In the genomic region with DNA sequence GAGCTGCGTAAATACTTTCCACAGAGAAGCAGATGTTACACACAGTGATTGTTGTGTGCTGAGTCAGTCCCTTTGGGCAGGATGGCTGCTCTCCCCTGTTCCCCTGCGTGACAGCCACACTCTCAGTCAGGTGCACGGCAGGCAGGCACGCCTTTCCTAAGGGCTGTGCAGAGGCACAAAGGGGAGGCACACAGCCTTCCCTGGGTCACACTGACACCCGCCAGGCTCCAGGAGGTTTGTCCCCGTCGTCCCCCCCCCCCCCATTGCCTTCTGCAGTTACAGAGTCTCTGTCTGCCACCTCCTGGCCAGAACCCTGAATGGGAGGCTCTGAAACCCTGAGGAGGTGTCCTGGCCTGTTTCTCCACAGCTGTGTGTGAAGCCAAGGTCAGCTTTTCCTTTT, we compare ENCODE assay signal across 8 mouse cellular contexts.
A peak's percentile ranks its signal among the peaks of the same experiment; 100 is the strongest.
DNase-seq lines count a peak whose midpoint lies in the region; ATAC-seq lines count a peak whose summit lies in the region.

No protein-coding gene starts in this region.

- peak; percentile 90 for DNase-seq in heart, adult 11 months
- peak; percentile 15 to 22 for DNase-seq in right cerebral cortex, adult 2 months (ENCODE audit: low spot score in 2 of 2)
- no peak for DNase-seq in right cerebral cortex, postnatal 14 days
- DNase-seq in embryonic facial prominence, embryonic 11.5 days (ENCODE audit: low spot score): peak; percentile 52
- DNase-seq in frontal cortex, postnatal 25 days (ENCODE audit: low spot score in 2 of 2): no peak
- no peak for DNase-seq in urinary bladder, adult 2 months (ENCODE audit: low spot score)

- peaks cover 18% of the 10 kb centered on the region for H3K27me3 ChIP-seq in heart, embryonic 11.5 days (ENCODE audit: control insufficient read depth, insufficient read depth, low read length)
- no peaks in the 10 kb centered on the region for H3K27me3 ChIP-seq in embryonic facial prominence, embryonic 11.5 days (ENCODE audit: control insufficient read depth, insufficient read depth, low read length)
- H3K27me3 ChIP-seq in limb, embryonic 12.5 days: peaks cover 21% of the 10 kb centered on the region

- H3K27ac ChIP-seq in heart, embryonic 11.5 days (ENCODE audit: low read depth, low read length): no peak overlapping the region
- H3K27ac ChIP-seq in embryonic facial prominence, embryonic 11.5 days (replicated peaks; ENCODE audit: low read depth, low read length): no peak overlapping the region
- H3K27ac ChIP-seq in limb, embryonic 12.5 days: no peak overlapping the region

- WGBS in heart, embryonic 11.5 days (ENCODE audit: insufficient replicate concordance): 31% methylated on average over 7 of the region's 7 CpGs
- 22% methylated on average over 7 of the region's 7 CpGs for whole genome bisulfite sequencing in embryonic facial prominence, embryonic 11.5 days
- 34% methylated on average over 7 of the region's 7 CpGs for WGBS in limb, embryonic 12.5 days

- ATAC-seq in heart, embryonic 11.5 days (replicated peaks; ENCODE audit: insufficient number of reproducible peaks, low FRiP score, low TSS enrichment): no peak
- peak; percentile 66 for ATAC-seq in embryonic facial prominence, embryonic 11.5 days (replicated peaks; ENCODE audit: insufficient number of reproducible peaks, low FRiP score, low TSS enrichment, low read depth)
- ATAC-seq in limb, embryonic 12.5 days (ENCODE audit: insufficient number of reproducible peaks, insufficient read depth, low FRiP score, low TSS enrichment, low read depth): 0 out of 2 replicates have a peak, but pooled peaks have one; percentile 35

- no peaks in the 10 kb centered on the region for H3K36me3 ChIP-seq in heart, embryonic 11.5 days (ENCODE audit: control insufficient read depth, insufficient read depth, low read length)
- H3K36me3 ChIP-seq in embryonic facial prominence, embryonic 11.5 days (replicated peaks; ENCODE audit: control insufficient read depth, insufficient read depth, low read depth, low read length): no peaks in the 10 kb centered on the region
- H3K36me3 ChIP-seq in limb, embryonic 12.5 days: no peaks in the 10 kb centered on the region

- no peaks in the 10 kb centered on the region for H3K4me1 ChIP-seq in heart, embryonic 11.5 days (ENCODE audit: control insufficient read depth, insufficient read depth, low read length)
- peaks cover 5% of the 10 kb centered on the region for H3K4me1 ChIP-seq in embryonic facial prominence, embryonic 11.5 days (ENCODE audit: control insufficient read depth, insufficient read depth, low read length)
- peaks cover 17% of the 10 kb centered on the region for H3K4me1 ChIP-seq in limb, embryonic 12.5 days (replicated peaks)

- H3K9ac ChIP-seq in heart, embryonic 11.5 days (ENCODE audit: low read depth, low read length): no peak overlapping the region
- no peak overlapping the region for H3K9ac ChIP-seq in embryonic facial prominence, embryonic 11.5 days (replicated peaks; ENCODE audit: low read length)
- no peak overlapping the region for H3K9ac ChIP-seq in limb, embryonic 12.5 days (replicated peaks)

- no peaks in the 10 kb centered on the region for H3K9me3 ChIP-seq in heart, embryonic 11.5 days (replicated peaks; ENCODE audit: control insufficient read depth, low read length)
- H3K9me3 ChIP-seq in embryonic facial prominence, embryonic 11.5 days (replicated peaks; ENCODE audit: control insufficient read depth, low read length): no peaks in the 10 kb centered on the region
- H3K9me3 ChIP-seq in limb, embryonic 12.5 days: no peaks in the 10 kb centered on the region

- H3K4me2 ChIP-seq in heart, embryonic 11.5 days: no peak overlapping the region
- no peak overlapping the region for H3K4me2 ChIP-seq in embryonic facial prominence, embryonic 11.5 days (ENCODE audit: low read depth, low read length)
- H3K4me2 ChIP-seq in limb, embryonic 12.5 days: no peak overlapping the region

- H3K4me3 ChIP-seq in heart, embryonic 11.5 days (ENCODE audit: low read depth, low read length): no peak overlapping the region
- no peak overlapping the region for H3K4me3 ChIP-seq in embryonic facial prominence, embryonic 11.5 days (ENCODE audit: low read depth, low read length)
- no peak overlapping the region for H3K4me3 ChIP-seq in limb, embryonic 12.5 days (replicated peaks)

Comparison
In these comparisons a context has a peak if more than half of its experiments do, and no peak if none do; other contexts are left out.
1. DNase-seq: peak in heart, adult 11 months (single experiment), right cerebral cortex, adult 2 months (2 of 2) and embryonic facial prominence, embryonic 11.5 days (single experiment); none in right cerebral cortex, postnatal 14 days (single experiment), frontal cortex, postnatal 25 days (0 of 2) and urinary bladder, adult 2 months (single experiment).